Mouse (Mus musculus) hindbrain, embryonic 11.5 days (tissue): ENCODE results near the gene Abcb8. TPM values are rescaled to one million over a fixed set of nuclear protein-coding genes. Genes with fewer than 3 reads are reported as not detected.

Source experiments
- ATAC-seq: fragments of 200-750 bp; cut with Nextera tagmentation; 2 replicates; pipeline ENCODE4 v1.8.0; 2017; ENCODE audit warnings: mild to moderate bottlenecking, moderate TSS enrichment, moderate library complexity; ENCODE audit not compliant: low FRiP score
- DNase-seq: peaks from one replicate; pipeline ENCODE4 v3.0.0-alpha.2; 2015; ENCODE audit warnings: low spot score
- H3K27ac ChIP-seq: fragments of 300-500 bp; sonication (generic); 2 replicates; pipeline ENCODE4 v1.5.1; 2014; ENCODE audit warnings: mild to moderate bottlenecking, low read depth, low read length
- H3K27me3 ChIP-seq: fragments of 300-500 bp; sonication (generic); 2 replicates; pipeline ENCODE4 v1.6.1; 2014; ENCODE audit warnings: mild to moderate bottlenecking, low read length, moderate library complexity, mixed read lengths; ENCODE audit not compliant: control insufficient read depth, insufficient read depth
- H3K36me3 ChIP-seq: fragments of 300-500 bp; sonication (generic); 2 replicates; pipeline ENCODE4 v1.6.1; 2014; ENCODE audit warnings: mild to moderate bottlenecking, low read length, moderate library complexity, mixed read lengths; ENCODE audit not compliant: control insufficient read depth, insufficient read depth
- H3K4me1 ChIP-seq: fragments of 300-500 bp; sonication (generic); replicated peaks from 2 replicates; pipeline ENCODE4 v1.6.1; 2014; ENCODE audit warnings: low read length, mixed read lengths; ENCODE audit not compliant: control insufficient read depth, insufficient read depth
- H3K4me2 ChIP-seq: fragments of 300-500 bp; sonication (generic); replicated peaks from 2 replicates; pipeline ENCODE4 v1.6.1; 2014; ENCODE audit warnings: mild to moderate bottlenecking, low read depth, low read length
- H3K4me3 ChIP-seq: fragments of 300-500 bp; sonication (generic); 2 replicates; pipeline ENCODE4 v1.5.1; 2014; ENCODE audit warnings: low read depth, low read length
- H3K9ac ChIP-seq: fragments of 300-500 bp; sonication (generic); 2 replicates; pipeline ENCODE4 v1.6.1; 2014; ENCODE audit warnings: low read depth, low read length
- H3K9me3 ChIP-seq: fragments of 300-500 bp; sonication (generic); 2 replicates; pipeline ENCODE4 v1.6.1; 2016; ENCODE audit warnings: low read length; ENCODE audit not compliant: control insufficient read depth
- WGBS: fragments of 180-500 bp; shearing (Covaris S2); extraction: QIAGEN DNeasy Blood & Tissue Kit; methylation state at CpG from one replicate; pipeline ENCODE4 v1.1.7; 2014; 5-methylcytosine and 5-hydroxymethylcytosine counted together
- polyA plus RNA-seq: library from polyadenylated mRNA; unstranded; fragments of >200 nt; fragmentation: Nextera tagmentation; extraction: Ambion mirVana; gene quantifications from 2 replicates; pipeline ENCODE4 v1.2.1, GENCODE M21; 2014

Abcb8 gene
- polyA plus RNA-seq, 1 experiment from 2014 or later: 29.7 TPM

DNA sequence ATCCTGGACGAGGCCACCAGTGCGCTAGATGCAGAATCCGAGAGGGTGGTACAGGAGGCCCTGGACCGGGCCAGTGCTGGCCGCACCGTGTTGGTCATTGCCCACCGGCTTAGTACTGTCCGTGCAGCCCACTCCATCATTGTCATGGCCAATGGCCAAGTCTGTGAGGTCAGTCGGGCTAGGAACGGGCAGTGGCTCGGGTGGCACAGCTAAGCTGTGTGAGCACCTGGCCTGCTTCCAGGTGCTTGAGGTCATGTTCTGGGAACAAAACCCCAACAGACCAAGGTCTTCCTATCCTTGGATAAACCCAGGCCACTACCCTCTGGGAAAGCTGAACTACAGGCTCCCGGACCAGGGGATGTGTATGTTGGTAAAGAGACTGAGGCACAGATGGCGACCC lies 15.2 kb downstream of the Abcb8 start:
- H3K9ac ChIP-seq: no peak overlapping the region
- H3K4me2 ChIP-seq: no peak overlapping the region
- ATAC-seq (no peak), DNase-seq (no peak)
- H3K9me3 ChIP-seq: no peaks in the 10 kb centered on the region
- H3K27me3 ChIP-seq: no peaks in the 10 kb centered on the region
- 94% methylated on average over 13 of the region's 13 CpGs for WGBS
- no peaks in the 10 kb centered on the region for H3K4me1 ChIP-seq
- no peak overlapping the region for H3K27ac ChIP-seq
- no peaks in the 10 kb centered on the region for H3K36me3 ChIP-seq
- H3K4me3 ChIP-seq: no peak overlapping the region

DNA sequence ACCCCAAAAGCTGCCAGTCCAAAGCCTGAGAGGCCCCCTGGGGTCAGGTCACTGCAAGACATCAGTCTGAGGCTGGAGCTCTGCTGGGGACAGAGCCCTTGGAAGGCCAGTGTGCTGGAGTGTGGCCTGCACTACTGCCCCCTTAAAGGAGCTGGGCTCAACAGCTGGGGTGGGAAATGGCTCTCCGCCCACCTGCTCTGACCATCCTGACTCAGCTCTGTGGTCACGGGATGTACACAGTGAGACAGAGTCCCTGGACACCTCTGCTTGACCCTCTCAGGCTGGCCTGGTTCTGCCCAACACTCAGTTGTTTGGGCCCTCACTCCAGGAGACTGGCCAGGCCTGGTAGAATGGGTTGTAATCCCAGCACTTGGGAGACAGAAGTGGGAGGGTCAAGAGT lies 16.0 kb downstream of the Abcb8 start:
- ATAC-seq (no peak), DNase-seq (no peak)
- 85% methylated on average over 2 of the region's 2 CpGs for WGBS
- no peaks in the 10 kb centered on the region for H3K4me1 ChIP-seq
- H3K4me2 ChIP-seq: no peak overlapping the region
- H3K27me3 ChIP-seq: no peaks in the 10 kb centered on the region
- H3K36me3 ChIP-seq: no peaks in the 10 kb centered on the region
- no peaks in the 10 kb centered on the region for H3K9me3 ChIP-seq
- H3K27ac ChIP-seq: no peak overlapping the region
- no peak overlapping the region for H3K4me3 ChIP-seq
- no peak overlapping the region for H3K9ac ChIP-seq

DNA sequence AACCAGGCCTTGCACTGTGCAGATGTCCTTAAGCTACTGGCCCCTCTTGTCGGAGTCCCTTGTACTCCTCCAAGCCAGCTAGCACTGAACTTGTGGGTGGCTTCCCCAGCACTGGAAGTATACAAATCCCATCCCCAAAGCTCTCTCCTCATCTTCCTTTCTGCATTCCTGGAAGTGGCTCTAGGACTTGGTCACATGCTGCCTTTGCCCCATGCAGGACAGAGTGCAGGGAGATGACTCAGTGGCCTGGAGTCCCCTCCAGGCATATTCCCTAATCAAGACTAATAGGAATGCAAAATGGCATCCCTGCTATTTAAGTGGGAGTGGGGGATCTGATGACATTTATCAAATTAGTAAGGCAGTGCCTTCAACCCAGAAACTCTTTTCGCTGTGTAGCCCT lies 18.6 kb downstream of the Abcb8 start:
- WGBS: 87% methylated on average over 2 of the region's 2 CpGs
- H3K4me3 ChIP-seq: no peak overlapping the region
- no peaks in the 10 kb centered on the region for H3K36me3 ChIP-seq
- H3K27me3 ChIP-seq: no peaks in the 10 kb centered on the region
- no peaks in the 10 kb centered on the region; the same call in 1 of the 2 replicates for H3K4me1 ChIP-seq
- no peak overlapping the region for H3K4me2 ChIP-seq
- H3K9ac ChIP-seq: no peak overlapping the region
- H3K27ac ChIP-seq: no peak overlapping the region
- ATAC-seq (no peak), DNase-seq (no peak)
- no peaks in the 10 kb centered on the region for H3K9me3 ChIP-seq

DNA sequence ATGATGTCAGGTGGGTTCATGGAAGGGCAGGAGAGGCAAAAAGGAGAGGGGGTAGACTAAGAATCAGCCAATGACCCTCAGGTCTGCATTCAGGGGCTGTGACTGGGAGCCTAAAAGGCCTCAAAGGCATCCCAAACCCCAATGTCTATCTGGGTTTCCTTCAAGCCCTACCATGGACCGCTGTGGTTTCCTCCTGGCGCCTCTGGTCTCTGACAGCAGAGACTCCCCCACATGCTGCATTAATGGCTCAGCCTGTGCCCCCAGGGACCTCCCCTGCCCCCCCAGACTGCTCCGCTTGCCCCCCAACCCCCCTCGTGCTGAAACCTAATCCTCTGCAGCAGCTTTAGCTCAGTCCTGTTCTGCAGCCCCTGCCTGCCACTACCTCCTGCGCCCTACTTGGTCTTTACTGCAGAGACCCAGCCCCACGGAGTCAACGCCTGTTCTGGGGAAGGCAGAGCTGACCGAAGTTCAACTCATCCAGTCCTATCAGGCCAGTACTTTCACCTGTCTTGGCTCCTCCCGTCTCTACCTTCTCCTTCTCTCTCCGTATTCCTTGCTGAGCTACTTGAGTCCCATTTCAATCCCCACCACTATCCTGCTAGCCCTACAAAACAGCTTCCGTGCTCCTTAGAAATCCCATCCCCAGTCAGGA lies 19.7 kb downstream of the Abcb8 start, which contains the start of gene Asic3:
TSS of gene Asic3 (plus strand) at position 351 of the 652 bp plus-strand sequence.
- DNase-seq: no peak
- ATAC-seq: no peak
- no peak within 1 kb of the TSS for H3K27ac ChIP-seq

DNA sequence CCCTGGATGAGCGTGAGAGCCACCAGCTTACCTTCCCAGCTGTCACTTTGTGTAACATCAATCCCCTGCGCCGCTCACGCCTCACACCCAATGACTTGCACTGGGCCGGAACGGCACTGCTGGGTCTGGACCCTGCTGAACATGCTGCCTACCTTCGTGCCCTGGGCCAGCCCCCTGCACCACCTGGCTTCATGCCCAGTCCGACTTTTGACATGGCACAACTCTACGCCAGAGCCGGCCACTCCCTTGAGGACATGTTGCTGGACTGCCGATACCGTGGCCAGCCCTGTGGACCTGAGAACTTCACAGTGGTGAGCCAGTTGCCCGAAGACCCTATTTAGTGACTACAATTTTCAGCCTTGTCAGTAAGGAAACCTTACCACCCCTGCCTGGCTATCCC lies 20.5 kb downstream of the Abcb8 start:
- ATAC-seq: no peak
- H3K4me2 ChIP-seq: no peak overlapping the region
- no peaks in the 10 kb centered on the region for H3K27me3 ChIP-seq
- no peaks in the 10 kb centered on the region for H3K9me3 ChIP-seq
- H3K27ac ChIP-seq: no peak overlapping the region
- H3K4me3 ChIP-seq: no peak overlapping the region
- no peaks in the 10 kb centered on the region for H3K36me3 ChIP-seq
- H3K9ac ChIP-seq: no peak overlapping the region
- no peaks in the 10 kb centered on the region; the same call in 1 of the 2 replicates for H3K4me1 ChIP-seq
- DNase-seq: no peak
- 86% methylated on average over 13 of the region's 13 CpGs for WGBS

More for the DNA sequence above, 19.7 kb downstream of the Abcb8 start, which contains the start of gene Asic3:
- no peaks in the 10 kb centered on the region for H3K27me3 ChIP-seq
- H3K4me1 ChIP-seq: no peaks in the 10 kb centered on the region; the same call in 1 of the 2 replicates
- no peak within 1 kb of the TSS for H3K4me3 ChIP-seq
- no peak within 1 kb of the TSS for H3K9ac ChIP-seq
- no peaks in the 10 kb centered on the region for H3K9me3 ChIP-seq
- WGBS: 56% methylated on average over 11 of the region's 11 CpGs
- no peaks in the 10 kb centered on the region for H3K36me3 ChIP-seq
- no peak within 1 kb of the TSS for H3K4me2 ChIP-seq

DNA sequence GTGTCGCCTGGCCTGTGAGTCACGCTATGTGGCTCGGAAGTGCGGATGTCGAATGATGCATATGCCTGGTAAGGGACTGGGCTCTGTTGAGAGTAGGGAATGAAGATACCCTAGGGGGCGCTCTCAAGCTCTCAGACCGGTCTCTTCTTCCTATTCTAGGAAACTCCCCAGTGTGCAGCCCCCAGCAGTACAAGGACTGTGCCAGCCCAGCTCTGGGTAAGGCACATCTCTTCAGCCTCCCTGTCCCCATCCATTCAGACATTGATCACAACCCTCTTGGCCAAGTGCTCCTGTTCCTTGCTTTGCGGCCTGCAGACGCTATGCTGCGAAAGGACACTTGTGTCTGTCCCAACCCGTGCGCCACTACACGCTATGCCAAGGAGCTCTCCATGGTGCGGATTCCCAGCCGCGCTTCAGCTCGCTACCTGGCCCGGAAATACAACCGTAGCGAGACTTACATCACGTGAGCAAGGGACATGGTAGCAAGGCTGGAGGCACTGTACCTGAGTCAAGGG lies 22.8 kb downstream of the Abcb8 start:
- DNase-seq: peak; percentile 82

DNA sequence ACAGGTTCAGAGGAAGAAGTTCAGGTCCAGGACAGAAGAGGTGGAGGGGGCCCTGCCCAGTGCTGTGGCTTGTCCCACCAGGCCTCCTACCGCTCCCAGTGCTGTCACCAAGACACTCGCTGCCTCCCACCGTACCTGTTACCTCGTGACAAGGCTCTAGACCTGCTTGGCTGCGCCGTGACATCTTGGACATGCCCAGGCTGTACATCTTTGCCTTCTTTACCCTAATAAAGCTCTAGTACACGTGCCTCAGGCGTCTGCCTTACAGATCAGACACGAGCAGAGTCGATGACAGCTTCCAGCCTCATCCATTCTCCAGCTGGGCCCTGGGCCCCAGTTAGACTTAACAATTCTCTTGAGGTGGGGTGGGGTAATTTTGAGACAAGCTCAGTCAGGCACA lies 24.1 kb downstream of the Abcb8 start:
- H3K4me2 ChIP-seq: no peak overlapping the region
- 0 out of 2 replicates have a peak, but pooled peaks cover 2% of the 10 kb centered on the region for H3K36me3 ChIP-seq
- no peaks in the 10 kb centered on the region; the same call in 1 of the 2 replicates for H3K4me1 ChIP-seq
- H3K4me3 ChIP-seq: no peak overlapping the region
- H3K9me3 ChIP-seq: no peaks in the 10 kb centered on the region
- 88% methylated on average over 10 of the region's 10 CpGs for WGBS
- H3K9ac ChIP-seq: no peak overlapping the region
- no peak for ATAC-seq
- no peak for DNase-seq
- no peak overlapping the region for H3K27ac ChIP-seq
- H3K27me3 ChIP-seq: no peaks in the 10 kb centered on the region

More for the DNA sequence above, 22.8 kb downstream of the Abcb8 start:
- no peaks in the 10 kb centered on the region for H3K27me3 ChIP-seq
- no peak overlapping the region for H3K4me2 ChIP-seq
- no peak overlapping the region for H3K27ac ChIP-seq
- H3K4me1 ChIP-seq: no peaks in the 10 kb centered on the region; the same call in 1 of the 2 replicates
- H3K9me3 ChIP-seq: no peaks in the 10 kb centered on the region
- WGBS: 3% methylated on average over 21 of the region's 21 CpGs
- H3K4me3 ChIP-seq: no peak overlapping the region
- H3K9ac ChIP-seq: no peak overlapping the region
- peak; percentile 81 for ATAC-seq
- 0 out of 2 replicates have a peak, but pooled peaks cover 2% of the 10 kb centered on the region for H3K36me3 ChIP-seq

DNA sequence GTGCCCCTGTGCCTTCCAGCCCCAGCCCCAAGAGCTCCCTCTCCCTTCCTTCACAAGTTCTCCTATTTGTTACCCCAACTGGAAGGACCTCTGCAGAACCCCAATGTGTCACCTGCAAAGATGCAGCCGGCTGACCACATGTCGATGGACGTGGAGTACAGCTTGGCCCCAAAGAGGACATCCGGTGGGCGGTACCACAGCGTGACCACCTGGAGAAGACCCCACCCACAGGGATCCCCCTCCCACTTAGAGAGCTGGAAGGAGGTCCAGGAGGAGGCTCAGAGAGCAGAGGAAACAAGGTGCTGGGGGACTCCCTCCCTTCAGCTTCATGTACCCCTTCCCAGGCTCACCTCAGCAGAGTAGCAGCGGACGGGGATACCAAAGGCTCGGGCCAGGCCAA lies 26.9 kb downstream of the Abcb8 start:
- H3K36me3 ChIP-seq: 0 out of 2 replicates have a peak, but pooled peaks cover 2% of the 10 kb centered on the region
- H3K27me3 ChIP-seq: no peaks in the 10 kb centered on the region
- no peak for ATAC-seq
- peaks cover 3% of the 10 kb centered on the region for H3K4me1 ChIP-seq
- no peak overlapping the region for H3K4me2 ChIP-seq
- H3K27ac ChIP-seq: no peak overlapping the region
- DNase-seq: no peak
- no peak overlapping the region for H3K9ac ChIP-seq
- WGBS: 81% methylated on average over 9 of the region's 9 CpGs
- H3K4me3 ChIP-seq: no peak overlapping the region
- H3K9me3 ChIP-seq: no peaks in the 10 kb centered on the region
